Mouse (Mus musculus) gastrocnemius, postnatal 10 days (tissue): ENCODE measurements around the gene U2af1. TPM values are rescaled to one million over a fixed set of nuclear protein-coding genes. Genes with fewer than 3 reads are reported as not detected.
"Not testable (repeated sequence)": the region's sequence is repeated elsewhere in the genome, so short reads cannot be mapped to it uniquely, and the experiment has no call there.

ENCODE experiments used
- DNase-seq: peaks from one replicate; pipeline ENCODE4 v3.0.0; 2021; ENCODE audit warnings: mixed read lengths
- long read RNA-seq, 2 experiments: library from polyadenylated mRNA; stranded (forward); transcript quantifications; one replicate each; pipeline ENCODE4 v2.0.0; 2021
- total RNA-seq, 2 experiments: library from RNA; stranded (reverse); gene quantifications; 2 replicates each; pipeline ENCODE4 v1.2.3; 2021

Gene U2af1
- total RNA-seq = 100 to 1,000 TPM; 114 to 120 TPM
- long read RNA-seq, experiment 1, transcript U2af1-201 (8 exons, 1,046 nt) = major isoform, 20 of 31 reads
- long read RNA-seq, experiment 1, partial matches to known transcripts = 1 of 31 reads
- long read RNA-seq, experiment 1, other reads (novel, unspliced or antisense) = 2 of 31 reads
- long read RNA-seq, experiment 2, transcript U2af1-201 (8 exons, 1,046 nt) = major isoform, 22 of 28 reads
- long read RNA-seq, experiment 2, partial matches to known transcripts = 0 of 28 reads
- long read RNA-seq, experiment 2, other reads (novel, unspliced or antisense) = 1 of 28 reads

DNA sequence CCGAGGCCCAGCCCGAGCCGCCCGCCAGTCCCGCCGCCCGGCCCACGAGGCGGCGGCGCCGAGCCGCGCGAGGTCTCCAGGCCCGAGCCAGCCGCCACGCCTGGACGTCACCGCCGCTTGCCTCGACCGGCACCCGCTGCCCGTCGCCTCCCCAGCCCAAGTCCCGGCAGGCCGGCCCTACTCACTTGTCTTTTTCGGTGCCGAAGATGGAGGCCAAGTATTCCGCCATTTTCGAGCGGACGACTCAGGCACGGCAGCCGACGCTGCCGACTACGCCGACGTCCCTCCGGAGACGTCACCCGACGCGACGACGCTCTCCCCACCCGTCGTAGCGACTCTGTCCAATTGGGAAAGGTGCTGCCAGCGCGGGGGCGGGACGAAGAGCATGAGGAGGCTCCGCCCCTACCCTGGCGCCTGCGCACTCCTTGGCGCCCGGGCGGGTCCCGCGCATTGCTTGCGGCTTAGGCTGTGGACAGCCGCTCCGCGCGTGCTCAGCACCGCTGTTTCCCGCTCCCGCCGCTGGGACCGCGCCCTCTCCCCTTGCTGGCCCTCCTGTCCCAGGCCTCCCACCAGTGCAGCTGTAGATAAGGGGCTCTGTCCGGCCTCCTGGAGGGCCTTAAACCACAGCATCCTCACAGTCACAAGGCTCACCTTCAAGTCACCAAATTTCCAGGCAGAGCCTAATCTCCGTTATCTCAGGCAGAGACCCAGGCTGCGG lies at the start of gene U2af1:
Gene U2af1, minus strand, starts transcription at position 425 of the 718 bp plus-strand sequence.
- peak; percentile 99 for DNase-seq

DNA sequence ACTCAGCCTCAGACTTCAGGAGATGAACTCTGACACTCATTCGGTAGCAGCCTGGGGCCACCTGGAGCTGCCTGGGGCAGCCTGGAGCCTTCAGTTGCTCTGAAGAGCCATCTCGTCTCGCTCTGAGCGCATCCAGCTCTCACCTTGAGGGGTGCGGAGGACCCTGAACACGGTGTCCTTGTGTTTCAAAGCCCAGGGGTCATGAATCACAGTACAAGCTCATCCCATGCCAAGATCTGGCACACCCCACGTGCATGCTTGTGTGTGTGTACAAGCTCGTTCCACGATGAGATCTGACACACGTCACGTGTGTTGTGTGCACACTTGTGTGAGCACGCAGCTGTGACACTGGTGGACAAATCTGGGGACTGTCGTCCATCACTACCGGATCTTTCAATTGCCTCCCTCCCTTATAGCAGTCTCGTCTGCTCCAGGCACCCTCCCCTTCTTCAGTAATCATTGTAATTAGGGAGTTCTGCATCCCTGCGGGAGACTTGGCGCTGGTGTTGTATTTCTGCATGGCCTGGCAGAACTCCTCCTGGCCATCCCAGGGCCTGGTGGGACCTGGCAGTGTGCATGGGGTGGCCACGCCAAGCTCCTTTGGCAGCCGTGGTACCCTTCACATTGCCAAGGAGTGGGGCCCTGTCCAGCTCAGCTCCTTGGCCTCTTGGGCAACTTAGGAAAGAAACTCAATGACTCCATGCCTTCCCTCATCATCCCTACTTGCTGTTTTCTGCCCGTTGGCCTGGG lies 46.8 kb upstream of the U2af1 start:
- DNase-seq = peak; percentile 73

DNA sequence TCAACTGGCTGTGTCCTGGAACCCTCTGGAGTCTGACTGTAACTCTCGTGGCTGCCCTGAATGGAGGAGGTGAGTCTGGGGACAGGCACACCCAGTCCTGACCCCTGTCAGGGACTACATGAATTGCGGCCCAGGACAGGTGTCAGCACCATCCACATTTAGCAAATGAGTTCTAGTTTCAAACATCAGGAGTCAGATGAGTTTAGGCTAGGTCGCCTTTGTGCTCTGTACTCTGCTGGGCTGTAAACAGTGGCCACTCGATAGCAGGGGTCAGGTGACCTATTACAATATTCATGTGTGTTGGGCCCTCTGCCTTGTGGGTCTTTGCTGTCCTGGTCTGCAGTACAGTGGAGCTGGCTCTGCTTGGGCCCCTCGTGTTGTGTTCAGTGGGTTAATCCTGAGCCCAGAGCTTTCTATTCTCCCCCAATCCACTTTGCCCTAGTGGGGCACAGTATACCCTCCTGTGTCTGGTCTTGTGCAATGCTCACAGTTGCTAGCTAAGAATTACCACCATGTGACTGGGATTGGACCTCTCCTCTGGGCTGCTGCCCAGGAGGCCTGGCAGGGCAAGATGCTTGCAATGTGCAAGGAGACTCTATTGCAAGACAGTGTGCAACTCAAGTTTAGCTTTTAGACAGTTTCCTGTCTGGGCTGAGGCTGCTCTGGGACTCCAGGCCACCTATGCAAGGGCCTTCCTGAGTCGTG lies 44.7 kb upstream of the U2af1 start:
- DNase-seq = peak; percentile 56

DNA sequence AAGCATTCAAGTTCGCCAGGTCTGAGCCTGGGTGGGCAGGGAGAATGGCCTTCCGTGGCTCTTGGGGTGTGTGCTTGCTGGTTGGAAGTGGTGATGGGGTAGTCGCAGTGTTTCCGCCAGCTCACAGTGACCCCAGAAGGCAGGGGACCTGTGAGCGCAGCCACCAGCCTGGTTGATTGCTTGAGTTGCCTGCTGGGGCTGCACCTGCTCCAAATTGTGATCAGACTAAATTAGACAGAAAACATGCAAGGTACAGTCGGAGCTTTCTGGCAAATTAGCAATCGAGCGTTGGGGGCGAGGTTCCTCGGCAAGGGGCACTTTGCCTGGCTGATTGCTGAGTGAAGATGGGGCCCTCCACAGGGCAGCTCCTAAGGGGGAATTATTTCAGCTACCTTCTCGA lies 39.7 kb upstream of the U2af1 start:
- no peak for DNase-seq

DNA sequence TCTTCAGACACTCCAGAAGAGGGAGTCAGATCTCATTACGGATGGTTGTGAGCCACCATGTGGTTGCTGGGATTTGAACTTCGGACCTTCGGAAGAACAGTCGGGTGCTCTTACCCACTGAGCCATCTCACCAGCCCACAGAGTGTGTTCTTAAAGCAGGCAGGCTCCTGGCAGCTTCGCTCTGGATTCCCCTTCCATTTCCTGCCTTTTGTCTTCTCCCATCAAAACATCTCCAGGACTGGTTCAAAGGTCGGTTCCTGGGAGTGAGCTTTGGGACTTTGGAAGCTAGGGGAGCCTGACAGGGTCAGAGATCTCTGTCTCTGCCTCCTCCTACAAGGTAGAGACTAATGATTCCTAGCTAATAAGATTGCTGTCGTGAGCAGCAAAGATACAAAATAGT lies 36.7 kb upstream of the U2af1 start:
- DNase-seq = not testable (repeated sequence)

DNA sequence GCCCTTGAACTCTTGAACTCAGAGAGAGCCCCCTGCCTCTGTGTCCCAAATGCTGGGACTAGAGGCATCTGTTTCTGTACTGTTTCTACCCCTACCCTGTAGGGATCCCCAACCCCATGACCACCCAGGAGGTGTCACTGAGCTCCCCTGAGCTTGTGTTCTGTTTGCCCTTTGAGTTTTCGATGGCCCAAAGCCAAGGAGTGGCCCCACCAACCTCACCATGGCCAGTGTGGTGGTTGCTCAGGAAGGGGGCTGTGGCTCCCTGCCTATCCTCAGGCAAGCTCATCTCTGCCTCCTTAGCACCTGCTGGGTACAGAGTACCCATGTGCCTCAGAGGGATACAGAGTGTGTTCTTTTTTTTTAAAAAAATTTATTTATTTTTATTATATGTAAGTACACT lies 36.3 kb upstream of the U2af1 start:
- no peak for DNase-seq

DNA sequence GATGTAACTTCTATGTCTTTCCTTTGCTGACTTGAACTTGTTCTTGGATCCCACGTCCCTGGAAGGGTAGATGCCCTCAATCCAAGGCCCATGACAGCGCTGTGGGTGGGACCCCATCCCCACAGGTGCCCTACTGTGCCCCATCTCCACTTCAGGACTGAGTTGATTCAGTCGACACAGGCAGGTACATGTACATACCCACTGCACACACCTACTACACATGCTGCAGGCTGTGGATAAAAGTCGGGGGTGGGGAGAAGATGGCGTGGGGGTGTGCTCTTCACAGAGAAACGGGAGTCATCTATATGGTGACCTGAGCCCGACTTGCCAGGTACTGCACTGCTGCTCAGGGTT lies 35.3 kb upstream of the U2af1 start:
- no peak for DNase-seq

DNA sequence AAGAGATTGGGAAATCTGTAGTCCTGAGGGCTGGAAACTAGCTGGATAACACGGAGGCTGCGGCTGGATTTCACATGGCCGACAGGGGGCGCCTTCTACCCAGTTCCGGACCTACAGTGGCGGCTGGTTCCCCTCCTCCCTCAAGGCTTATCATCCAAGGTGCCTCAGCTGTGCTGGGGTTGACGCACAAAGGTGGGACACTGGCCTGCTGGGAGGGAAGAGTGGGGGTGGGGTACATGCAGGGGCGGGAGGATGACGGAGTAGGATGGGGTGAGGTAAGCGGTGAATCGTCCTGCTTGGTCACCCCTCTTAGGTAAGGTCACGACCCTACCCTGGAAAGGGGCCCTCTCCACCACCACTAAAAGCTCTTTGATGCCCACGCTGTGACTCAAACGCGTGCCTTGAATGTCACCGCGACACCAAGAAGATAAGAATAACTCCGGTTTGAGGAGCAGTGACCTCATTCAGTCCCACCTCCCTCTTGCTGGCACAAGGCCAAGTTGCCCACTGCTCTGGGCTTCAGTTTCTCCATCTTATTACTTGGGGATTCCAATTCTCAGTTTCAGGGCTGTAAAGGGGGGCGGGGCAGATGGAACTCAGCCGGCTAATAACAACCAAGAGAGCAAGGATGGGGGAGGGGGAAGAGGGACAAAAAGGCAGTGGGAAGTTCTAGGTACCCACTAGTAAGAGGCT lies 34.8 kb upstream of the U2af1 start:
- peak; percentile 84 for DNase-seq

DNA sequence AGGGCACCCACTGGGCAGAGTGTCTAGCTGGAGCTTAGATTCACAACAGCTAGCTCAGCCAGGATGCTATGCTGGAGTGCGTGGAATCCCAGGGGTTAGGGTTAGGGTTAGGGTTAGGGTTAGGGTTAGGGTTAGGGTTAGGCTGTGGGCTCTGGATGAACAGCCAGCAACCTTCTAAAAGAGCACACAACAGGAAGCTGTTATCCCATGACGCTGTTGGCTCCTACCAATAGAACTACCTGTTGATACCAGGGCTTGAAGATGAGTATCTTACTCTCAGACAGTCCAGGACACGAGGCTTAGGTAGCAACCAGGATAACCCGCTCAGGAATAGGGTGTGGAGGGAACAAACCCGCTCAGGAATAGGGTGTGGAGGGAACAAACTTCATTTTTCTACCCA lies 34.2 kb upstream of the U2af1 start:
- no peak for DNase-seq

DNA sequence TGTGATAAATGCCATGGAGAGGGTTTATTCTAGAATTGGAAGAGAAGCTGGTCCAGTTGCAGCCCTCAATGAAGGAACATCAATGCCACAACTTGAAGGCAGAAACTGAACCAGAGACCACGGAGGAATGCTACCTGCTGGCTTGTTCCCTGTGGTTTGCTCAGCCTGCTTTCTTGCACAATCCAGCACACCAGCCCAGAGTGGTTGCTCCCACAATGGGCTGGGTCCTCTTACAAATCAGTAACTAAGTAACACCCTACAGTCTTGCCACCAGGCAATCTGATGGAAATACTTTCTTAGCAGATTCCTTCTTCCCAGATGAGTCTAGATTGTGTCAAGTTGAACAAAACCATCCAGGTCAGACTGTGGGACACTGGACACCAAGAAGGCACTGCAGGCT lies 30.9 kb upstream of the U2af1 start:
- DNase-seq = no peak

DNA sequence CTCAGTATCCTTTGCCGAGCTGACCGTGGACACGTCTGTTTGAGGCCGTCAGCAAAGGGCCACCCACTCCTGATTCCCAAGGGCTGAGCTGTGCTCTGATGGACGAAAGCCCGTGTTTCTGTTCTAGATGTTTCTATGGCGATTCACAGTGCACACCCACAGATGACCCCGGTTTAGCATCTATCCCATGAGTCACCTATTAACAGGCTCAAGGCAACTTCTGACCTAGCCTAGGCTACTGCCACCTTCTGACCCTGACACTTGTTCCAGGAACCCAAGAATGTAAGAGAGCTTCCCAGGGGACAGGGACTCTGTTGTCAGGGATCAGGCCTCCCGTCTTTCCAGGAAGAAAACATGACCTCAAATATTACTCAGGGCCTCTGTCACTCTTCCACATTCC lies 29.4 kb upstream of the U2af1 start:
- DNase-seq = no peak

DNA sequence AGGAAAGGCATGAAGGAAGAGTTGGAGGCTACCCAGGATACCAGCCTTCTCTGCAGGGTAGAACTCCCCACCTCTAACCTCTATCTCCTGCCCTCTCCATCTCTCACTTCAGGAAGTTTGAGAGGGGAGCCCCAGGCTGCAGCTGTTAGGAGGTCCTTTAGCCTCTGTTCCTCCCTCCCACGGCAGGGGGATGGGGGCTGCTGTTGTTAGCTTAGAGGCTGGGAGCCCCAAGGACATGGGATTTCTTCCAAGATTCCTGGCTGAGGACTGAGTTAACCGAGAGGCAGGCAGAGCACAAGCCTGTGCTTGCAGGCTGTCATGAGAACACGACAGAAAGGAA lies 27.5 kb upstream of the U2af1 start:
- peak; percentile 24 for DNase-seq

DNA sequence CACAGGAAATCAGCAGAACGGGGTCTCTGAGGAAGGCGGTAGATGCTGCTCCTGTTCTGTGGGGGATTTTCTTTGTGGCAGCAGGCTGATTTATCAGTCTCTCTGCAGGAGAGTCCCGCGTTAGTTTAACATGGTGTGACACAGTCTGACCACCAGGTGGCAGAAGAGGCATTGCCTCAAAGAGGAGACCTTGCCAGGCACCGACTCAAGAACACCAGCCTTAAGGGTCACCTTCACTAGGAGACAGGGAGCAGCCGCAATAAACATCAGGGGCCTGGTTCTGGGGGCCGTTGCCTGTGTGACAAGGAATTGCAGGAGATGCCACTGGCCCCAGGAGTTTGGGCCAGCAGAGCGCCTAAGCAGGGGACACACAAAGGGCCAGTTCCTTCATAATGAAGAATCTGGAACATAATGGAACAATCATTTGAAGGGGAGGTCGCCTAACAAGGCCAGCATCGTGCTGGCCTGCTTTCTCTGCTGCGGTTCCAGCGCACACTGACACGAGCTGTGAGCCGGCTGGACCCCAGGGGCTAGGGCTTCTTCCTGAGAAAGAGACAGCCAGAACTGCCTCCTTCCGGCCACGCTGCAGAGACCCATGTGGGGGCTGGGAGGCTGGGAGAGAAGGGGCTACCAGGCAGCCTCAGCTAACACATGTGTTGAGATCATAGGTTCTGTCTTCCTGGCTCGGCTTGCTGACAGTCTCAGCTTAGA lies 27.0 kb upstream of the U2af1 start:
- peak; percentile 87 for DNase-seq

DNA sequence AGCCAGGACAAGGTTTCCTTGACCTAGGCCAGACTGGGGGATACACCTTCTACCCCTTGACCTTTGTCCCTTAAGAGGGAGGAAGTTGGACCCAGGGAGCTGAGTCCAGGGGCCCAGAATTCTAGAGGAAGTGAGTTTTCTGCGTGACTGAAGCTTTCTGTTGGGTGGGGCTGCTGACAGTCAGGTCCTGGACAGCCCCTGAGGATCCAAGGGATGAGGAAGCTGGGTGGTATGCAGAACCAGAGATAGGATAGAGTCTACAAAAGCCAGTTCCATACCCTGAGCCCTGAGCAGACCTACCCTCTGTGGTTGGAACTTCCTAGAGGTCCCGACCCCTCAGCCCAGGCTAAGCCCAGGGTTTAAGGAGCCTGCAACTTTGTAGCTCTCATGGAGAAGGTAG lies 21.8 kb upstream of the U2af1 start:
- DNase-seq = no peak

DNA sequence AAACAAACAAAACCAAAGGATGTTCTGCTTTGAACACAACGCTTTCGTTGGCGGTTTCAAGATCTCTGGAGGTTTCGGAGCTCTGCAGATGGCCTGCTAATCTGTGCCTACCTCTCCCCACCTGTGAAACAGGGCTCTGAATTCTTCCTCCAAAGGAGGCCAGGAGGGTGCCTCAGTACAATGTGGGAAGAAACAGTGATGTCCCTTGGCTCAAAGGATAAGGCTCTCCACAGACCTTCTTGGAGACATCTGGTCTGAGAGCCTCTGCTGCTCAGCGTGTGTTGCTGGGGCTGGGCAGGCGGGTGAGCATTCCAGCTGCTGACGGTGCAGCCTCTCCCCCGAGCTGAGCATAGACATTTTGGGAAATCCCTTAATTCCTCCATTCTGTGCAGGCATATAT lies 18.8 kb upstream of the U2af1 start, which contains the start of gene Cryaa:
Gene Cryaa, plus strand, starts transcription at position 301 of the 400 bp plus-strand sequence.
- DNase-seq = no peak

DNA sequence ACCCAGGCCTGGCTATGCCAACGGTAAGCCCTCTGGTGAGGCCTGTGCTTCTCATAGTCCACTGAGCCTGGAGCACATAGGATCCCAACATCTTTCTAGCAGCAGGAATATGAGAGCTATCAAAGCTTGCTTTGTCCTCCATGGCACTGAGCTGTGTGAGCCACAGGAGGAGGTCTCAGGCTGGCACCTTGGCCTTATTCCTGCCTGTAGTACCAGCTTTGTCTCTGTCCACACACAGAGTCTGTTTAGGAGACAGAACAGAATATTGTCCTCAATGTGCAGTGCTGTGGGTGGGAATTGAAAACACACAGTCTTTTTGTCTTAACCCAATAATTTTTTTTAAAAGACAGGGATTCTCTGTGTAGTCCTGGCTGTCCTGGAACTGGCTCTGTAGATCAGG lies 15.7 kb upstream of the U2af1 start:
- no peak for DNase-seq

DNA sequence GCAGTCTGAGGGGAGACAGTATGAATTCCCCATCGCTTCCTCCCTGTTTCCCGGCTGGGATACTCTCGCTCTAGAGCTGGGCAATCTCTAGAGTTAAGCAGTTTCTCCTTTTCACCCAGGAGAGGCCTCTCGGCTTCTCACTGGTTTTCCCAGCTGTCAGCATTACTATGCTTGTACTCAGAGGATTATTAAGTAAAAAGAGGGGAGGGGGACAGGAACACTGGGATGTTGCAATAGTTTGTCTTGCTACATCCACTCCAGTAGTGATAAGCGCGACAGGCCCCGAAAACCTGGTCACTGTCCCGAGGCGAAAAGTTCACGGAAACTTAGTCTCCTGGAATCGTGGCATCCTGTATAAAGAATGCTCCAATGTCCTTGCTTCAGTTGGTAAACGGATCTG lies 13.6 kb upstream of the U2af1 start:
- no peak for DNase-seq

DNA sequence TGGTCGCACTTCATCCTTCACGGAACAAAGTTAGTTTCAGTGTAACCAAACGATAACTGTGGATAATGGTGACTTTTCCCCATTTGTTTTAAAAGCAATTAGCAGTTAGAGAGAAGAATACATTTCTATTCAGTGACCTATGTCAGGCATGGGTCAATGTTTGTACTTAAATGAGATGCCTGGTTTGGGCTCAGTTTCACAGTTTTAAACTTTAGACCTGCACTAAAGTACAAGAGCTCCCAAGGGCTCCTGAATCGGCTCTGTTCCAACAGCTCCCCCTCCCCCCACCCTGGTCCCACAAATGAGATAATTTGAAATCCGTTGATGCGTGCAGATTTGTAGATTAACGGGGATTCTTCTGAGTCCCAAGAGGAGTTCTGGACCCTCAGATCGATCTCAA lies 13.0 kb upstream of the U2af1 start:
- no peak for DNase-seq

DNA sequence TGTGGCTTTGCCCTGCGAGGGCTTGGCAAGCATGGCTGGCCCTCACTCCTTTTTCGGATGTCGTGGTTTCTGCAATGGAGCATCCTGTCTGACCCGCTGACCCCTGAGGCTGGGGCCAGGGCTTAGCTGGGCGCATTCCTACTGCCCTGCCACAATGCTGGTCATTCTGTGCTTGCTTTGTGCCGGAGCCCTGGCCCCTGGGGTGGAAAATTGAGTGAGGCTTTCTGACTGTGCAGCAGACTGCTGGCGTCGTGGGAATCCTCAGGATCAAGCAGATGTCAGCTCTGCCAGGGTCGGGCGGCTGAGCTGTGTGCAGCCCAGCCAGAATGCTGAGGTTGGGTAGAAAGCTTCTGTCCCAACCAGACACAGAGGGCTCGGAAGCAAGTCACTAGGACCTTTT lies 11.5 kb upstream of the U2af1 start:
- peak; percentile 21 for DNase-seq

DNA sequence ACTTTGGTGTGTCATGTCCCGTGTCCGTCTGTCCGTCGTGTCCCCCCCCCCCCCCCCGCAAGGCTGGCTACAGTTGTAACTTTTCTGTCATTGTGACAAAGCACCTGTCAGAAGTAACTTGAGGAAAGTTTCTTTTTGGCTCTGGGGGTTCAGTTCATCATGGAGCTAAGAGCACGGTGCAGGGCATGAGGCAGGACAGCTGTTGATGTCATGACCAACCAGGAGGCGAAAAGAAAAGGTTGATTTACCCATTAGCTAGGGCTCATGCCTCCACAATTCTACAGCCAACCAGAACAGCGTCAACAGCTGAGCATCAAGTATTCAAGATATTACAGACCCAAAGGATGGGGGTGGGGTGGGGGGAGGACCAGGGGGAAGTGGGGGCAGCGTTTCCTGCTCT lies 9.6 kb upstream of the U2af1 start:
- no peak for DNase-seq

DNA sequence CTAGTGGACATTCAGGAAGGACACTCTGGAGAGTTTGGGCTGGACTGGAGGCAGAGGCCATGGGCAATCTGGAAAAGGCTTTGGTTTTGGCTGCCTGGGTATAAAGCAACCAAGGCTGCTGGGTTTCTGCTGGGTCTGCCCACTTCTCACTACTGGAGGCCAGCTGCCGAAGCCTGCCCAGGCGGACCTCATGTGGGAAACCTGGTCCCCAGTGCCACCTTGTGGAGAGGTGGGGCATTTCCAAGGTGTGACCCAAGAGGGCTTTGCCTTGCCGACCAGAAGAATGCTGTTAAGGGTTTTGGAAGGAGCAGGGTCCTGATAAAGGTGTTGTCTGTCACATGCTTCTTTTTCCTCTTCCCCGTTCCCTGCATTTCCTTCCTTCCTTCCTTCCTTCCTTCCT lies 6.1 kb upstream of the U2af1 start:
- DNase-seq = peak; percentile 73

DNA sequence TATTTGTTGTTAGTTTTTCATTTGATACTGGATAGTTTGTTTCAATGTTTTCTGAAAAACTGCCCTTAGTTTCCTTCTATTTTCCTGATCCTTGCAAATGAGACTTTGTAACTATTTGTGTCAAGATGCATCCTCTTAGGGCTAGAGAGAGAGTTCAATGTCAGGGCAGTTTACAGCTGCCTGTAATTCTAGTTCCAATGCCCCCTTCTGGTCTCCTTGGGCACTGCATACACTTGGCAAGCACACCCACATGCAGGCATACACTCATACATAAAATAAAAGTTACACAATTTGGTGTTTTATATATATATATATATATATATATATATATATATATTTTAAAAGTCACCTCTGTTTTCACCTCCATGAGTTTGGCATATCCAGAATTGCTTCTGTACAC lies 4.2 kb upstream of the U2af1 start:
- DNase-seq = no peak
